Mouse (Mus musculus): ENCODE measurements around the gene Acer2.

GRCm38 (mm10) chr4:86936217-86936616, 62.0 kb downstream of the Acer2 start:
- no peak for TF ChIP-seq POLR2A (IDR thresholded peaks at IDR 0.05; ENCODE audit: borderline replicate concordance, extremely low read depth, insufficient read depth, insufficient read length, poor library complexity, severe bottlenecking)
- no peak for TF ChIP-seq CTCF (IDR thresholded peaks at IDR 0.05; ENCODE audit: borderline replicate concordance, extremely low read depth, insufficient read depth, insufficient read length)
